Comparison of ENCODE assay signal across 9 mouse cellular contexts in genomic region chr9:107736185-107736485, GRCm38 (mm10). TPM values are rescaled to one million over a fixed set of nuclear protein-coding genes. Genes with fewer than 3 reads are reported as not detected.
DNase-seq lines count a peak whose midpoint lies in the region; ATAC-seq and TF ChIP-seq lines count a peak whose summit lies in the region.
"Had no signal": no experiment of that assay in that cellular context is flagged by ENCODE, and none has a peak within 500 bp of the region (broad histone marks: within the 10 kb centered on the region; RNA-seq: fewer than 3 reads in every experiment).

No protein-coding gene starts in this region.

- no peak overlapping the region for H3K9ac ChIP-seq in heart, embryonic 16.5 days (ENCODE audit: low read length)
- H3K9ac ChIP-seq in embryonic facial prominence, embryonic 12.5 days, result no peak overlapping the region; the same call in none of the 2 replicates
- H3K9ac ChIP-seq in intestine, postnatal 0 days (ENCODE audit: low read depth, low read length), result no peak overlapping the region
- H3K9ac ChIP-seq in midbrain, postnatal 0 days (replicated peaks; ENCODE audit: low read length, poor library complexity, severe bottlenecking), result 0 out of 2 replicates have a peak overlapping the region, but pooled peaks have one; percentile 24

- H3K36me3 ChIP-seq in heart, embryonic 16.5 days (ENCODE audit: control insufficient read depth, insufficient read depth), result peaks cover 24% of the 10 kb centered on the region
- peaks cover 25% of the 10 kb centered on the region for H3K36me3 ChIP-seq in embryonic facial prominence, embryonic 12.5 days
- H3K36me3 ChIP-seq in intestine, postnatal 0 days (ENCODE audit: control insufficient read depth, insufficient read depth), result peaks cover 28% of the 10 kb centered on the region
- H3K36me3 ChIP-seq in midbrain, postnatal 0 days (ENCODE audit: insufficient read depth, low read length), result peaks cover 20% of the 10 kb centered on the region

- no peak overlapping the region for H3K4me3 ChIP-seq in heart, embryonic 16.5 days (ENCODE audit: low read length)
- H3K4me3 ChIP-seq in embryonic facial prominence, embryonic 12.5 days, result peak overlapping the region; percentile 13; the same call in 1 of the 2 replicates
- H3K4me3 ChIP-seq in intestine, postnatal 0 days (ENCODE audit: low read depth, low read length), result no peak overlapping the region
- no peak overlapping the region for H3K4me3 ChIP-seq in midbrain, postnatal 0 days (ENCODE audit: low read depth, low read length)

- H3K27me3 ChIP-seq in heart, embryonic 16.5 days (ENCODE audit: control insufficient read depth, insufficient read depth, low read length), result peaks cover 26% of the 10 kb centered on the region
- no peaks in the 10 kb centered on the region for H3K27me3 ChIP-seq in embryonic facial prominence, embryonic 12.5 days
- peaks cover 11% of the 10 kb centered on the region; the same call in 1 of the 2 replicates for H3K27me3 ChIP-seq in intestine, postnatal 0 days (replicated peaks; ENCODE audit: control insufficient read depth, insufficient read depth, low read length)
- H3K27me3 ChIP-seq in midbrain, postnatal 0 days (ENCODE audit: insufficient read depth, low read length), result no peaks in the 10 kb centered on the region

- ATAC-seq in heart, embryonic 16.5 days (replicated peaks; ENCODE audit: extremely low read depth, insufficient read depth, low FRiP score), result peak; percentile 32; the same call in 1 of the 2 replicates
- ATAC-seq in embryonic facial prominence, embryonic 12.5 days (ENCODE audit: insufficient number of reproducible peaks, insufficient read depth, low FRiP score, low TSS enrichment), result peak; percentile 49
- ATAC-seq in intestine, postnatal 0 days, result no peak
- ATAC-seq in midbrain, postnatal 0 days (ENCODE audit: low FRiP score), result no peak; the same call in 1 of the 2 replicates

- H3K9me3 ChIP-seq in heart, embryonic 16.5 days (replicated peaks; ENCODE audit: control insufficient read depth, low read length), result no peaks in the 10 kb centered on the region
- H3K9me3 ChIP-seq in embryonic facial prominence, embryonic 12.5 days, result no peaks in the 10 kb centered on the region
- no peaks in the 10 kb centered on the region for H3K9me3 ChIP-seq in intestine, postnatal 0 days (ENCODE audit: control insufficient read depth)
- no peaks in the 10 kb centered on the region for H3K9me3 ChIP-seq in midbrain, postnatal 0 days (ENCODE audit: low read length)

- H3K27ac ChIP-seq in heart, embryonic 16.5 days (ENCODE audit: low read length), result no peak overlapping the region
- peak overlapping the region; percentile 96 for H3K27ac ChIP-seq in embryonic facial prominence, embryonic 12.5 days
- no peak overlapping the region for H3K27ac ChIP-seq in intestine, postnatal 0 days (ENCODE audit: low read depth, low read length)
- H3K27ac ChIP-seq in midbrain, postnatal 0 days (ENCODE audit: low read depth, low read length), result peak overlapping the region; percentile 87

- WGBS in heart, embryonic 16.5 days, result 1% methylated on average over 7 of the region's 7 CpGs
- WGBS in embryonic facial prominence, embryonic 12.5 days, result 0% methylated on average over 7 of the region's 7 CpGs
- WGBS in intestine, postnatal 0 days, result 3% methylated on average over 7 of the region's 7 CpGs
- 2% methylated on average over 7 of the region's 7 CpGs for WGBS in midbrain, postnatal 0 days

- peak overlapping the region; percentile 10; the same call in 1 of the 2 replicates for H3K4me2 ChIP-seq in heart, embryonic 16.5 days (ENCODE audit: low read depth, low read length)
- H3K4me2 ChIP-seq in embryonic facial prominence, embryonic 12.5 days (replicated peaks), result peak overlapping the region; percentile 48
- peak overlapping the region; percentile 10; the same call in 1 of the 2 replicates for H3K4me2 ChIP-seq in intestine, postnatal 0 days (replicated peaks; ENCODE audit: low read depth)
- H3K4me2 ChIP-seq in midbrain, postnatal 0 days (ENCODE audit: low read depth, low read length, poor library complexity, severe bottlenecking), result peak overlapping the region; percentile 39

- no peak for TF ChIP-seq CTCF in intestine, postnatal 0 days (IDR thresholded peaks at IDR 0.05; ENCODE audit: low read depth)
- TF ChIP-seq CTCF in midbrain, postnatal 0 days (IDR thresholded peaks at IDR 0.05), result no peak

- no peak for DNase-seq in heart, adult 9 months (ENCODE audit: low spot score in 2 of 2)
- peak; percentile 63 for DNase-seq in midbrain, postnatal 0 days (ENCODE audit: low spot score)
- no peak for DNase-seq in ovary, postnatal 10 days (ENCODE audit: low spot score)
- DNase-seq in testis, postnatal 14 days (ENCODE audit: low spot score), result no peak
- DNase-seq in right cerebral cortex, postnatal 4 days, result no peak

- peaks cover 15% of the 10 kb centered on the region for H3K4me1 ChIP-seq in heart, embryonic 16.5 days (ENCODE audit: control insufficient read depth, insufficient read depth, low read length)
- peaks cover 37% of the 10 kb centered on the region for H3K4me1 ChIP-seq in embryonic facial prominence, embryonic 12.5 days
- no peaks in the 10 kb centered on the region; the same call in 1 of the 2 replicates for H3K4me1 ChIP-seq in intestine, postnatal 0 days (replicated peaks; ENCODE audit: control insufficient read depth, insufficient read depth, low read length)
- peaks cover 22% of the 10 kb centered on the region for H3K4me1 ChIP-seq in midbrain, postnatal 0 days (ENCODE audit: insufficient read depth, low read length)

RNA-seq across cellular contexts. Expression of gene Sema3f, which starts 25.9 kb away (rescaled TPM):
- polyA plus RNA-seq in heart, embryonic 16.5 days (2015; fragmentation: Nextera tagmentation; extraction: Ambion mirVana), result 3.9 and 4.7 TPM in 2 replicates
- polyA plus RNA-seq in embryonic facial prominence, embryonic 12.5 days (2016; fragmentation: Nextera tagmentation; extraction: Ambion mirVana), result 52.4 and 53.1 TPM in 2 replicates
- 3.9 and 4.4 TPM in 2 replicates for polyA plus RNA-seq in intestine, postnatal 0 days (2015; fragmentation: Nextera tagmentation; extraction: Ambion mirVana)
- 115 and 120 TPM in 2 replicates for total RNA-seq in midbrain, postnatal 0 days (2014; rRNA removed)
- polyA plus RNA-seq in midbrain, postnatal 0 days (2015; fragmentation: Nextera tagmentation; extraction: Ambion mirVana), result 13.5 and 14.1 TPM in 2 replicates

RNA-seq across cellular contexts. Expression of gene Rbm5, which starts 34.7 kb away (rescaled TPM):
- 137 and 146 TPM in 2 replicates for polyA plus RNA-seq in heart, embryonic 16.5 days (2015; fragmentation: Nextera tagmentation; extraction: Ambion mirVana)
- 232 and 261 TPM in 2 replicates for polyA plus RNA-seq in embryonic facial prominence, embryonic 12.5 days (2016; fragmentation: Nextera tagmentation; extraction: Ambion mirVana)
- 48.9 and 51.4 TPM in 2 replicates for polyA plus RNA-seq in intestine, postnatal 0 days (2015; fragmentation: Nextera tagmentation; extraction: Ambion mirVana)
- total RNA-seq in midbrain, postnatal 0 days (2014; rRNA removed), result 142 and 145 TPM in 2 replicates
- 159 and 160 TPM in 2 replicates for polyA plus RNA-seq in midbrain, postnatal 0 days (2015; fragmentation: Nextera tagmentation; extraction: Ambion mirVana)

RNA-seq across cellular contexts. Expression of gene Gnat1, which starts 56.6 kb away (rescaled TPM):
- polyA plus RNA-seq in heart, embryonic 16.5 days (2015; fragmentation: Nextera tagmentation; extraction: Ambion mirVana), result 0.39 TPM in 2 replicates
- polyA plus RNA-seq in embryonic facial prominence, embryonic 12.5 days (2016; fragmentation: Nextera tagmentation; extraction: Ambion mirVana), result 1.4 and 3.0 TPM in 2 replicates
- 1.6 and 1.9 TPM in 2 replicates for polyA plus RNA-seq in intestine, postnatal 0 days (2015; fragmentation: Nextera tagmentation; extraction: Ambion mirVana)
- total RNA-seq in midbrain, postnatal 0 days (2014; rRNA removed), result 0.52 and 0.55 TPM in 2 replicates
- polyA plus RNA-seq in midbrain, postnatal 0 days (2015; fragmentation: Nextera tagmentation; extraction: Ambion mirVana), result 2.3 and 2.6 TPM in 2 replicates
- total RNA-seq: neutrophil, adult 5-6 weeks had no signal

Comparison
In these comparisons a context has a peak if more than half of its experiments do, and no peak if none do; other contexts are left out.
1. ATAC-seq: peak in heart, embryonic 16.5 days (single experiment) and embryonic facial prominence, embryonic 12.5 days (single experiment); none in intestine, postnatal 0 days (single experiment) and midbrain, postnatal 0 days (single experiment).
2. H3K27ac ChIP-seq: peak in embryonic facial prominence, embryonic 12.5 days (single experiment) and midbrain, postnatal 0 days (single experiment); none in heart, embryonic 16.5 days (single experiment) and intestine, postnatal 0 days (single experiment).
3. Peak in every context shown above with its lines, with median percentiles within 50 percentile points of each other: H3K4me2 ChIP-seq.